Mouse (Mus musculus) ES-E14 (cell line): ENCODE measurements around the gene Gm9732.
"Not testable (repeated sequence)": the region's sequence is repeated elsewhere in the genome, so short reads cannot be mapped to it uniquely, and the experiment has no call there.

Experiments
- CHD2 ChIP-seq: IDR thresholded peaks from 2 replicates; pipeline ENCODE4 v1.6.1; 2014; ENCODE audit warnings: mild to moderate bottlenecking, low read depth, low read length, inconsistent platforms
- HCFC1 ChIP-seq: IDR thresholded peaks from 2 replicates; pipeline ENCODE4 v1.6.1; 2012; ENCODE audit warnings: low read length, inconsistent platforms, borderline replicate concordance; ENCODE audit not compliant: insufficient read depth
- MAFK ChIP-seq: IDR thresholded peaks from 2 replicates; pipeline ENCODE4 v1.6.1; 2014; ENCODE audit warnings: mild to moderate bottlenecking, low read depth, low read length, inconsistent platforms; ENCODE audit not compliant: insufficient read depth
- ZC3H11A ChIP-seq: IDR thresholded peaks from 2 replicates; pipeline ENCODE4 v1.6.1; 2012; ENCODE audit warnings: low read depth, mild to moderate bottlenecking, inconsistent platforms, low read length, borderline replicate concordance
- ZNF384 ChIP-seq: IDR thresholded peaks from 2 replicates; pipeline ENCODE4 v1.6.1; 2012; ENCODE audit warnings: low read depth, low read length, inconsistent platforms

DNA sequence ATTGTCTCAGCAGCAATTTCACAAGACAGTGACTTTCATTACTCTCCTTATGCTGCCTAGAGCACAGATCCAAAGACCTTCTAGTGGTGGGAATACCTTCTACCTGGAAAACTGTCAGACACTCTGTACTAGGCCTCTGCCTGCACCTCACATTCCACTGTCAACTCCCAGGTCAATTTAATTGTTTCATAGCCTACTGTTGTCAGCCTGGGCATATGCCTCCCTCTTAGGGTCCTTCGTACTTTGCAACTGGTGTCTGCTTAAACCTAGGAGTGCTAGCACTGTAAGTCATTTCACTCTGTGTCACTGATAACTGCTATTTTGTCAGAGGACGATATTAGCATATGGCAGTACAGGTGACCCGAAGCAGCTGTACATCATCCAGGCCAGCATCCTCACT lies 5.6 kb upstream of the Gm9732 start:
- not testable (repeated sequence) for TF ChIP-seq CHD2, MAFK, ZNF384, HCFC1, ZC3H11A
